24 mouse cellular contexts compared by ENCODE assay signal in the genomic region with DNA sequence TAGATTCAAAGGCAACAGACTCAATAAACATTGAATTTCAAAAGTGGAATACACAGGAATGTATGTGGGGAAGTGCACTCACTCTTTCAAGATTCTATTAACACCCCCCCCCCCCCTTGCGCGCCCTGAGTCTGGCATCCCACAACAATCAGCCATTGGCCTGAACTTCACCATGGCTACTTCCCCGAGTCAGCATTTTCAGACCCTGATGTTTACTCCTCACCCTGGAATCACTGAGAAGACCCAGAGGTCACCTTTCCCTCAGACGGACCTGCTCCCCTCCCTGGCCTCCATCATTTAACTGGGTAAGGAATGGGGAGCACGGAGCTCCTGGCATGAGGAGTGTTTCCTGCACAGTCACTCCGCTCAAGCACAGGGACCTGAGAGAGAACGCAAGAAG. TPM values are rescaled to one million over a fixed set of nuclear protein-coding genes. Genes with fewer than 3 reads are reported as not detected.
DNase-seq lines count a peak whose midpoint lies in the region; ATAC-seq and TF ChIP-seq lines count a peak whose summit lies in the region.
"Had no signal": no experiment of that assay in that cellular context is flagged by ENCODE, and none has a peak within 500 bp of the region (broad histone marks: within the 10 kb centered on the region; RNA-seq: fewer than 3 reads in every experiment).

No protein-coding gene starts in this region.

- intact Hi-C loops in gastrocnemius, postnatal 36 days (cut with DNase I) = no loop called here

- no peak overlapping the region for H3K4me2 ChIP-seq in forebrain, embryonic 11.5 days (ENCODE audit: low read depth, low read length, severe bottlenecking)
- no peak overlapping the region for H3K4me2 ChIP-seq in forebrain, postnatal 0 days (ENCODE audit: low read depth)
- no peak overlapping the region for H3K4me2 ChIP-seq in midbrain, embryonic 11.5 days
- H3K4me2 ChIP-seq in CH12.LX (ENCODE audit: insufficient read depth, low read depth, poor library complexity, severe bottlenecking) = no peak overlapping the region
- H3K4me2 ChIP-seq: embryonic facial prominence, embryonic 13.5 days; embryonic facial prominence, embryonic 15.5 days; forebrain, embryonic 12.5 days; forebrain, embryonic 15.5 days had no signal

- peak; percentile 30 for DNase-seq in forebrain, embryonic 11.5 days (ENCODE audit: low spot score)
- DNase-seq in forebrain, postnatal 0 days = no peak
- peak; percentile 49 for DNase-seq in midbrain, embryonic 11.5 days (ENCODE audit: low spot score, missing footprints)
- DNase-seq in midbrain, embryonic 10.5 days (ENCODE audit: low spot score) = no peak
- DNase-seq in CH12.LX (ENCODE audit: extremely low read depth) (no peak), ES-E14 (ENCODE audit: low read depth, low spot score) (no peak)
- DNase-seq in layer of hippocampus, adult 9-11 months = no peak
- DNase-seq in gastrocnemius, postnatal 36 days = no peak
- DNase-seq: adrenal gland, adult 2 months; adrenal gland, postnatal 10 days; adrenal gland, postnatal 25 days; cerebellum, adult 11 months; cerebellum, adult 18-20 months; cerebellum, adult 8-10 months; cerebellum, adult 9-11 months; cerebellum, postnatal 14 days; cerebellum, postnatal 36 days; embryo, embryonic 11 days had no signal

- no peak overlapping the region for H3K9ac ChIP-seq in forebrain, embryonic 11.5 days (ENCODE audit: low read length)
- no peak overlapping the region for H3K9ac ChIP-seq in forebrain, postnatal 0 days
- H3K9ac ChIP-seq in midbrain, embryonic 11.5 days (ENCODE audit: low read length) = no peak overlapping the region
- no peak overlapping the region for H3K9ac ChIP-seq in CH12.LX (ENCODE audit: insufficient read depth, low read depth)
- H3K9ac ChIP-seq in ES-E14 (ENCODE audit: insufficient read depth, low read depth, low read length, poor library complexity, severe bottlenecking) = no peak overlapping the region
- H3K9ac ChIP-seq: embryonic facial prominence, embryonic 13.5 days; embryonic facial prominence, embryonic 15.5 days; forebrain, embryonic 12.5 days; forebrain, embryonic 15.5 days had no signal

- TF ChIP-seq POLR2A in CH12.LX (IDR thresholded peaks at IDR 0.05; ENCODE audit: low read depth, low read length) = no peak

- 0 out of 2 replicates have a peak, but pooled peaks cover 2% of the 10 kb centered on the region for H3K4me1 ChIP-seq in forebrain, embryonic 11.5 days (replicated peaks; ENCODE audit: control insufficient read depth, insufficient read depth, low read length)
- no peaks in the 10 kb centered on the region for H3K4me1 ChIP-seq in forebrain, postnatal 0 days (ENCODE audit: insufficient read depth)
- H3K4me1 ChIP-seq in midbrain, embryonic 11.5 days (ENCODE audit: control insufficient read depth, insufficient read depth, low read length) = no peaks in the 10 kb centered on the region
- peaks cover 11% of the 10 kb centered on the region for H3K4me1 ChIP-seq in midbrain, embryonic 10.5 days
- H3K4me1 ChIP-seq in CH12.LX (ENCODE audit: control insufficient read depth in 1 of 2, insufficient read depth in 2 of 2) (peaks cover 25 to 67% of the 10 kb centered on the region in 2 experiments), ES-E14 (ENCODE audit: control insufficient read depth in 2 of 2, insufficient read depth in 2 of 2, low read length in 2 of 2, poor library complexity in 1 of 2) (no peaks in the 10 kb centered on the region)
- H3K4me1 ChIP-seq: forebrain, embryonic 15.5 days had no signal

- TF ChIP-seq EP300 in CH12.LX (IDR thresholded peaks at IDR 0.05; ENCODE audit: low read length) = no peak

- dilution Hi-C loops in CH12.LX (cut with MboI; ENCODE audit: extremely low pct_ligation_motif_present, extremely low pct_unique_long_range_greater_than_20kb, low sequenced_read_pairs) = no loop called here

- H3K79me2 ChIP-seq in CH12.LX (replicated peaks; ENCODE audit: control insufficient read depth, extremely low read depth, insufficient read depth, poor library complexity, severe bottlenecking) = no peaks in the 10 kb centered on the region

- ATAC-seq in forebrain, embryonic 11.5 days (replicated peaks; ENCODE audit: low FRiP score) = no peak
- no peak for ATAC-seq in forebrain, postnatal 0 days
- no peak for ATAC-seq in midbrain, embryonic 11.5 days (ENCODE audit: low FRiP score)
- ATAC-seq: forebrain, embryonic 15.5 days had no signal

- no peak overlapping the region for H3K4me3 ChIP-seq in forebrain, embryonic 11.5 days (ENCODE audit: low read depth, low read length)
- H3K4me3 ChIP-seq in forebrain, postnatal 0 days (ENCODE audit: low read depth, low read length) = no peak overlapping the region
- H3K4me3 ChIP-seq in midbrain, embryonic 11.5 days (ENCODE audit: low read depth, low read length) = no peak overlapping the region
- no peak overlapping the region for H3K4me3 ChIP-seq in midbrain, embryonic 10.5 days
- H3K4me3 ChIP-seq in CH12.LX (replicated peaks in 1 of 3; ENCODE audit: low read depth in 2 of 3, low read length in 2 of 3, poor library complexity in 1 of 3) (no peak overlapping the region), ES-E14 (ENCODE audit: insufficient read depth in 1 of 2, low read depth in 1 of 2, low read length in 2 of 2, poor library complexity in 1 of 2, severe bottlenecking in 1 of 2) (no peak overlapping the region)
- H3K4me3 ChIP-seq: embryonic facial prominence, embryonic 13.5 days; embryonic facial prominence, embryonic 15.5 days; erythroblast, embryonic 14.5 days; forebrain, embryonic 12.5 days; forebrain, embryonic 15.5 days had no signal

- TF ChIP-seq RAD21 in CH12.LX (IDR thresholded peaks at IDR 0.05; ENCODE audit: low read depth, low read length) = no peak

- in situ Hi-C loops in CH12.LX (cut with MboI; ENCODE audit: low pct_ligation_motif_present, low pct_unique_long_range_greater_than_20kb, low sequenced_read_pairs) = no loop called here
- in situ Hi-C loops in ES-E14 (cut with MboI; ENCODE audit: low sequenced_read_pairs in 2 of 2, unreplicated experiment in 2 of 2) = no loop called here

- no peaks in the 10 kb centered on the region for H3K27me3 ChIP-seq in forebrain, embryonic 11.5 days (ENCODE audit: control insufficient read depth, insufficient read depth, low read length)
- H3K27me3 ChIP-seq in forebrain, postnatal 0 days (ENCODE audit: insufficient read depth, low read length) = no peaks in the 10 kb centered on the region
- H3K27me3 ChIP-seq in midbrain, embryonic 11.5 days (ENCODE audit: control insufficient read depth, insufficient read depth, low read length) = no peaks in the 10 kb centered on the region
- H3K27me3 ChIP-seq in midbrain, embryonic 10.5 days (ENCODE audit: low read depth, poor library complexity, severe bottlenecking) = no peaks in the 10 kb centered on the region
- no peaks in the 10 kb centered on the region for H3K27me3 ChIP-seq in CH12.LX (replicated peaks)
- H3K27me3 ChIP-seq: embryonic facial prominence, embryonic 13.5 days; embryonic facial prominence, embryonic 15.5 days; forebrain, embryonic 12.5 days; forebrain, embryonic 15.5 days had no signal

- H3K27ac ChIP-seq in forebrain, embryonic 11.5 days (ENCODE audit: low read depth, low read length) = no peak overlapping the region
- no peak overlapping the region for H3K27ac ChIP-seq in forebrain, postnatal 0 days (ENCODE audit: low read depth, low read length)
- no peak overlapping the region for H3K27ac ChIP-seq in midbrain, embryonic 11.5 days (ENCODE audit: low read depth, low read length)
- no peak overlapping the region; the same call in 1 of the 2 replicates for H3K27ac ChIP-seq in midbrain, embryonic 10.5 days (replicated peaks)
- H3K27ac ChIP-seq in CH12.LX (ENCODE audit: insufficient read depth, low read depth) (no peak overlapping the region), ES-E14 (ENCODE audit: insufficient read depth, low read depth, low read length, poor library complexity, severe bottlenecking) (no peak overlapping the region)
- H3K27ac ChIP-seq: embryonic facial prominence, embryonic 13.5 days; embryonic facial prominence, embryonic 15.5 days; forebrain, embryonic 12.5 days; forebrain, embryonic 15.5 days had no signal

- H3K36me3 ChIP-seq in forebrain, embryonic 11.5 days (ENCODE audit: control insufficient read depth, insufficient read depth, low read length) = no peaks in the 10 kb centered on the region
- H3K36me3 ChIP-seq in forebrain, postnatal 0 days (ENCODE audit: insufficient read depth) = no peaks in the 10 kb centered on the region
- H3K36me3 ChIP-seq in midbrain, embryonic 11.5 days (ENCODE audit: control insufficient read depth, insufficient read depth, low read length) = no peaks in the 10 kb centered on the region
- H3K36me3 ChIP-seq in midbrain, embryonic 10.5 days = no peaks in the 10 kb centered on the region
- H3K36me3 ChIP-seq in CH12.LX (replicated peaks in 1 of 2; ENCODE audit: control insufficient read depth in 1 of 2, insufficient read depth in 1 of 2, low read length in 1 of 2) = peaks cover 0 to 28% of the 10 kb centered on the region in 2 experiments
- H3K36me3 ChIP-seq in ES-E14 (ENCODE audit: control insufficient read depth, insufficient read depth, low read length, poor library complexity, severe bottlenecking) = no peaks in the 10 kb centered on the region
- H3K36me3 ChIP-seq: embryonic facial prominence, embryonic 13.5 days; embryonic facial prominence, embryonic 15.5 days; forebrain, embryonic 12.5 days; forebrain, embryonic 15.5 days had no signal

- WGBS in forebrain, embryonic 11.5 days = 77% methylated on average over 7 of the region's 7 CpGs
- 75% methylated on average over 7 of the region's 7 CpGs for WGBS in forebrain, postnatal 0 days
- 80% methylated on average over 7 of the region's 7 CpGs for WGBS in midbrain, embryonic 11.5 days
- WGBS in midbrain, embryonic 10.5 days = 82% methylated on average over 7 of the region's 7 CpGs

- no peaks in the 10 kb centered on the region for H3K9me3 ChIP-seq in forebrain, embryonic 11.5 days (ENCODE audit: control insufficient read depth, low read length)
- H3K9me3 ChIP-seq in forebrain, postnatal 0 days (ENCODE audit: low read length) = no peaks in the 10 kb centered on the region
- no peaks in the 10 kb centered on the region for H3K9me3 ChIP-seq in midbrain, embryonic 11.5 days (ENCODE audit: control insufficient read depth, low read length)
- H3K9me3 ChIP-seq in midbrain, embryonic 10.5 days (replicated peaks) = no peaks in the 10 kb centered on the region
- H3K9me3 ChIP-seq in CH12.LX (replicated peaks; ENCODE audit: low read length) (peaks cover 3% of the 10 kb centered on the region), ES-E14 (ENCODE audit: control insufficient read depth, insufficient read depth, low read depth, low read length) (no peaks in the 10 kb centered on the region)
- H3K9me3 ChIP-seq: embryonic facial prominence, embryonic 13.5 days; embryonic facial prominence, embryonic 15.5 days; forebrain, embryonic 12.5 days; forebrain, embryonic 15.5 days had no signal

- TF ChIP-seq CTCF in forebrain, postnatal 0 days (IDR thresholded peaks at IDR 0.05; ENCODE audit: low read depth) = no peak
- TF ChIP-seq CTCF in CH12.LX (conservative IDR thresholded peaks at IDR 0.05 in 1 of 2, IDR thresholded peaks at IDR 0.05 in 1 of 2; ENCODE audit: low read depth in 2 of 2, low read length in 2 of 2) = no peak

RNA-seq across cellular contexts. Expression of a gene that starts 28.2 kb away (rescaled TPM):
- 2.0 and 2.7 TPM in 2 replicates for polyA plus RNA-seq in forebrain, embryonic 11.5 days (2014; fragmentation: Nextera tagmentation; extraction: Ambion mirVana)
- 2.7 and 3.3 TPM in 2 replicates for total RNA-seq in forebrain, postnatal 0 days (2014; rRNA removed)
- polyA plus RNA-seq in forebrain, postnatal 0 days (2015; fragmentation: Nextera tagmentation; extraction: Ambion mirVana) = 1.6 and 2.2 TPM in 2 replicates
- polyA plus RNA-seq in midbrain, embryonic 11.5 days (2014; fragmentation: Nextera tagmentation; extraction: Ambion mirVana) = 1.7 and 2.3 TPM in 2 replicates
- polyA plus RNA-seq in midbrain, embryonic 10.5 days (2016; fragmentation: Nextera tagmentation; extraction: Ambion mirVana) = 2.2 and 2.6 TPM in 2 replicates
- total RNA-seq in CH12.LX (2012; rRNA removed) (9.3 and 11.7 TPM in 2 replicates), CH12.LX (2014; rRNA removed) (11.2 and 12.5 TPM in 2 replicates), ES-E14 (2012; rRNA removed) (0.11 and 0.13 TPM in 2 replicates)
- 16.5 TPM in 2 replicates for polyA plus RNA-seq in CH12.LX (2012; ENCODE audit: insufficient read length, low read depth)
- 1 to 10 TPM; 1.1 to 1.3 TPM for total RNA-seq in gastrocnemius, postnatal 36 days (2021)
- polyA plus RNA-seq: C2C12; erythroblast, embryonic 14.5 days had no signal

Comparison
In these comparisons a context has a peak if more than half of its experiments do, and no peak if none do; other contexts are left out.
1. DNase-seq: peak in forebrain, embryonic 11.5 days (single experiment) and midbrain, embryonic 11.5 days (single experiment); none in forebrain, postnatal 0 days (single experiment), midbrain, embryonic 10.5 days (single experiment), CH12.LX (single experiment), ES-E14 (single experiment), layer of hippocampus, adult 9-11 months (single experiment) and gastrocnemius, postnatal 36 days (0 of 2).